Mouse (Mus musculus): ENCODE measurements around the gene 1700122O11Rik. TPM values are rescaled to one million over a fixed set of nuclear protein-coding genes. Genes with fewer than 3 reads are reported as not detected.

The 1700122O11Rik gene
- polyA plus RNA-seq, 1 experiment = not detected

GRCm38 (mm10) chr17:48010283-48010682 lies 27.8 kb downstream of the 1700122O11Rik start:
- no peak for DNase-seq (ENCODE audit: low read depth in 1 of 2, low spot score in 2 of 2)
- 67% methylated on average over 11 of the region's 11 CpGs for WGBS

GRCm38 (mm10) chr17:48005816-48006215 lies 32.3 kb downstream of the 1700122O11Rik start:
- WGBS = 82% methylated on average over 4 of the region's 4 CpGs
- Histone ChIP-seq H3K36me3 (ENCODE audit: control insufficient read depth, insufficient read depth, low read length) (no peaks in the 10 kb centered on the region), H3K27me3 (ENCODE audit: control insufficient read depth, insufficient read depth, low read length) (no peaks in the 10 kb centered on the region), H3K4me1 (ENCODE audit: control insufficient read depth, insufficient read depth, insufficient read length) (no peaks in the 10 kb centered on the region), H3K27ac (ENCODE audit: insufficient read depth, low read length) (no peak overlapping the region), H3K4me3 (ENCODE audit: extremely low read depth, insufficient read depth, insufficient read length) (no peak overlapping the region)
- DNase-seq (ENCODE audit: low read depth in 1 of 2, low spot score in 2 of 2) = no peak
- no peak for TF ChIP-seq POLR2A (IDR thresholded peaks at IDR 0.05; ENCODE audit: low read depth, low read length)
- TF ChIP-seq CTCF (IDR thresholded peaks at IDR 0.05; ENCODE audit: extremely low read depth, insufficient read depth, insufficient read length, insufficient replicate concordance) = no peak

More at GRCm38 (mm10) chr17:48010283-48010682, 27.8 kb downstream of the 1700122O11Rik start:
- TF ChIP-seq POLR2A (IDR thresholded peaks at IDR 0.05; ENCODE audit: low read depth, low read length) (no peak), CTCF (IDR thresholded peaks at IDR 0.05; ENCODE audit: extremely low read depth, insufficient read depth, insufficient read length, insufficient replicate concordance) (no peak)
- Histone ChIP-seq H3K36me3 (ENCODE audit: control insufficient read depth, insufficient read depth, low read length) (no peaks in the 10 kb centered on the region), H3K27me3 (ENCODE audit: control insufficient read depth, insufficient read depth, low read length) (no peaks in the 10 kb centered on the region), H3K4me3 (ENCODE audit: extremely low read depth, insufficient read depth, insufficient read length) (no peak overlapping the region), H3K4me1 (ENCODE audit: control insufficient read depth, insufficient read depth, insufficient read length) (no peaks in the 10 kb centered on the region), H3K27ac (ENCODE audit: insufficient read depth, low read length) (no peak overlapping the region)

GRCm38 (mm10) chr17:48005091-48005490 lies 33.0 kb downstream of the 1700122O11Rik start:
- H3K36me3 ChIP-seq (ENCODE audit: control insufficient read depth, insufficient read depth, low read length) = no peaks in the 10 kb centered on the region
- no peaks in the 10 kb centered on the region for H3K4me1 ChIP-seq (ENCODE audit: control insufficient read depth, insufficient read depth, insufficient read length)
- H3K27me3 ChIP-seq (ENCODE audit: control insufficient read depth, insufficient read depth, low read length) = no peaks in the 10 kb centered on the region
- no peak overlapping the region for H3K27ac ChIP-seq (ENCODE audit: insufficient read depth, low read length)
- DNase-seq (ENCODE audit: low read depth in 1 of 2, low spot score in 2 of 2) = no peak
- 87% methylated on average over 8 of the region's 8 CpGs for WGBS
- H3K4me3 ChIP-seq (ENCODE audit: extremely low read depth, insufficient read depth, insufficient read length) = no peak overlapping the region
- TF ChIP-seq POLR2A (IDR thresholded peaks at IDR 0.05; ENCODE audit: low read depth, low read length) (no peak), CTCF (IDR thresholded peaks at IDR 0.05; ENCODE audit: extremely low read depth, insufficient read depth, insufficient read length, insufficient replicate concordance) (no peak)

- no peaks in the 10 kb centered on the region for H3K4me1 ChIP-seq (ENCODE audit: control insufficient read depth, insufficient read depth, insufficient read length)
- TF ChIP-seq POLR2A (IDR thresholded peaks at IDR 0.05; ENCODE audit: low read depth, low read length) = no peak
- TF ChIP-seq CTCF (IDR thresholded peaks at IDR 0.05; ENCODE audit: extremely low read depth, insufficient read depth, insufficient read length, insufficient replicate concordance) = no peak
- no peaks in the 10 kb centered on the region for H3K36me3 ChIP-seq (ENCODE audit: control insufficient read depth, insufficient read depth, low read length)
- no peak overlapping the region for H3K27ac ChIP-seq (ENCODE audit: insufficient read depth, low read length)
- no peak overlapping the region for H3K4me3 ChIP-seq (ENCODE audit: extremely low read depth, insufficient read depth, insufficient read length)
- H3K27me3 ChIP-seq (ENCODE audit: control insufficient read depth, insufficient read depth, low read length) = no peaks in the 10 kb centered on the region
- 90% methylated on average over 9 of the region's 9 CpGs for WGBS
- no peak for DNase-seq (ENCODE audit: low read depth in 1 of 2, low spot score in 2 of 2)
These were observed 33.5 kb downstream of the 1700122O11Rik start for GRCm38 (mm10) chr17:48004619-48005018.

- TF ChIP-seq CTCF (IDR thresholded peaks at IDR 0.05; ENCODE audit: extremely low read depth, insufficient read depth, insufficient read length, insufficient replicate concordance) = no peak
- TF ChIP-seq POLR2A (IDR thresholded peaks at IDR 0.05; ENCODE audit: low read depth, low read length) = no peak
- DNase-seq (ENCODE audit: low read depth in 1 of 2, low spot score in 2 of 2) = no peak
- Histone ChIP-seq H3K4me1 (ENCODE audit: control insufficient read depth, insufficient read depth, insufficient read length) (no peaks in the 10 kb centered on the region), H3K4me3 (ENCODE audit: extremely low read depth, insufficient read depth, insufficient read length) (no peak overlapping the region), H3K27ac (ENCODE audit: insufficient read depth, low read length) (no peak overlapping the region), H3K27me3 (ENCODE audit: control insufficient read depth, insufficient read depth, low read length) (no peaks in the 10 kb centered on the region), H3K36me3 (ENCODE audit: control insufficient read depth, insufficient read depth, low read length) (no peaks in the 10 kb centered on the region)
- 81% methylated on average over 4 of the region's 4 CpGs for WGBS
These were observed 35.6 kb downstream of the 1700122O11Rik start for GRCm38 (mm10) chr17:48002486-48002885.

- TF ChIP-seq POLR2A (IDR thresholded peaks at IDR 0.05; ENCODE audit: low read depth, low read length) = no peak
- TF ChIP-seq CTCF (IDR thresholded peaks at IDR 0.05; ENCODE audit: extremely low read depth, insufficient read depth, insufficient read length, insufficient replicate concordance) = no peak
- H3K4me3 ChIP-seq (ENCODE audit: extremely low read depth, insufficient read depth, insufficient read length) = peak overlapping the region; percentile 60
- DNase-seq (ENCODE audit: low read depth in 1 of 2, low spot score in 2 of 2) = peak; percentile 25 to 44
- no peaks in the 10 kb centered on the region for H3K4me1 ChIP-seq (ENCODE audit: control insufficient read depth, insufficient read depth, insufficient read length)
- no peaks in the 10 kb centered on the region for H3K36me3 ChIP-seq (ENCODE audit: control insufficient read depth, insufficient read depth, low read length)
- WGBS = 3% methylated on average over 21 of the region's 21 CpGs
- no peak overlapping the region for H3K27ac ChIP-seq (ENCODE audit: insufficient read depth, low read length)
- no peaks in the 10 kb centered on the region for H3K27me3 ChIP-seq (ENCODE audit: control insufficient read depth, insufficient read depth, low read length)
These were observed 36.3 kb downstream of the 1700122O11Rik start for GRCm38 (mm10) chr17:48001586-48002361.

GRCm38 (mm10) chr17:48001157-48001556 lies 36.9 kb downstream of the 1700122O11Rik start:
- H3K4me3 ChIP-seq (ENCODE audit: extremely low read depth, insufficient read depth, insufficient read length) = no peak overlapping the region
- H3K4me1 ChIP-seq (ENCODE audit: control insufficient read depth, insufficient read depth, insufficient read length) = no peaks in the 10 kb centered on the region
- no peaks in the 10 kb centered on the region for H3K27me3 ChIP-seq (ENCODE audit: control insufficient read depth, insufficient read depth, low read length)
- 17% methylated on average over 7 of the region's 7 CpGs for WGBS
- H3K27ac ChIP-seq (ENCODE audit: insufficient read depth, low read length) = no peak overlapping the region
- TF ChIP-seq POLR2A (IDR thresholded peaks at IDR 0.05; ENCODE audit: low read depth, low read length) (no peak), CTCF (IDR thresholded peaks at IDR 0.05; ENCODE audit: extremely low read depth, insufficient read depth, insufficient read length, insufficient replicate concordance) (no peak)
- no peaks in the 10 kb centered on the region for H3K36me3 ChIP-seq (ENCODE audit: control insufficient read depth, insufficient read depth, low read length)
- DNase-seq (ENCODE audit: low read depth in 1 of 2, low spot score in 2 of 2) = no peak

All from spleen, adult 2 months (tissue).